Mouse (Mus musculus) C2C12 (cell line): ENCODE results near the gene Sf1. TPM values are rescaled to one million over a fixed set of nuclear protein-coding genes. Genes with fewer than 3 reads are reported as not detected.

Source experiments
- H3K27me3 ChIP-seq: one replicate; pipeline ENCODE4 v1.6.1; 2011; ENCODE audit not compliant: control insufficient read depth, insufficient read depth, insufficient read length
- H3K36me3 ChIP-seq: one replicate; pipeline ENCODE4 v1.6.1; 2011; ENCODE audit not compliant: control insufficient read depth, insufficient read depth
- H3K4me3 ChIP-seq: one replicate; pipeline ENCODE4 v1.5.1; 2011; ENCODE audit warnings: mild to moderate bottlenecking, control low read depth; ENCODE audit not compliant: poor library complexity, insufficient read depth, severe bottlenecking
- H3K79me2 ChIP-seq: one replicate; pipeline ENCODE4 v1.6.1; 2011; ENCODE audit not compliant: control insufficient read depth, insufficient read depth
- H3K79me3 ChIP-seq: one replicate; pipeline ENCODE4 v1.6.1; 2011; ENCODE audit warnings: low read depth, control low read depth
- H3ac ChIP-seq: one replicate; pipeline ENCODE3; 2011; ENCODE audit warnings: low read depth; ENCODE audit not compliant: control insufficient read depth, insufficient read length
- CEBPB ChIP-seq: IDR thresholded peaks from one replicate; pipeline ENCODE4 v1.6.1; 2011; ENCODE audit warnings: low read depth, mild to moderate bottlenecking, control low read depth, moderate library complexity
- CTCF ChIP-seq: IDR thresholded peaks from one replicate; pipeline ENCODE4 v1.5.1; 2011; ENCODE audit not compliant: control insufficient read depth, insufficient read depth, insufficient read length
- FOSL1 ChIP-seq: IDR thresholded peaks from one replicate; pipeline ENCODE4 v1.8.0; 2011; ENCODE audit warnings: mild to moderate bottlenecking, low read length; ENCODE audit not compliant: poor library complexity, insufficient read depth, severe bottlenecking
- MAX ChIP-seq: IDR thresholded peaks from one replicate; pipeline ENCODE4 v1.6.1; 2011; ENCODE audit warnings: mild to moderate bottlenecking, control low read depth
- MYOD1 ChIP-seq: IDR thresholded peaks from one replicate; pipeline ENCODE4 v1.6.1; 2011; ENCODE audit warnings: low read depth; ENCODE audit not compliant: control insufficient read depth, insufficient read length
- MYOG ChIP-seq: IDR thresholded peaks from one replicate; pipeline ENCODE4 v1.6.1; 2011; ENCODE audit not compliant: control insufficient read depth, insufficient read length; ENCODE audit errors: extremely low read depth
- USF1 ChIP-seq: IDR thresholded peaks from one replicate; pipeline ENCODE4 v1.6.1; 2011; ENCODE audit warnings: low read depth, mild to moderate bottlenecking, control low read depth, moderate library complexity
- polyA plus RNA-seq: library from polyadenylated mRNA; unstranded; fragments of >200 nt; fragmentation: generic; extraction: Trizol; gene quantifications from one replicate; pipeline ENCODE4 v1.2.1, GENCODE M21; 2012; ENCODE audit warnings: missing spikeins

Gene Sf1
- polyA plus RNA-seq, 1 experiment = 138 TPM

DNA sequence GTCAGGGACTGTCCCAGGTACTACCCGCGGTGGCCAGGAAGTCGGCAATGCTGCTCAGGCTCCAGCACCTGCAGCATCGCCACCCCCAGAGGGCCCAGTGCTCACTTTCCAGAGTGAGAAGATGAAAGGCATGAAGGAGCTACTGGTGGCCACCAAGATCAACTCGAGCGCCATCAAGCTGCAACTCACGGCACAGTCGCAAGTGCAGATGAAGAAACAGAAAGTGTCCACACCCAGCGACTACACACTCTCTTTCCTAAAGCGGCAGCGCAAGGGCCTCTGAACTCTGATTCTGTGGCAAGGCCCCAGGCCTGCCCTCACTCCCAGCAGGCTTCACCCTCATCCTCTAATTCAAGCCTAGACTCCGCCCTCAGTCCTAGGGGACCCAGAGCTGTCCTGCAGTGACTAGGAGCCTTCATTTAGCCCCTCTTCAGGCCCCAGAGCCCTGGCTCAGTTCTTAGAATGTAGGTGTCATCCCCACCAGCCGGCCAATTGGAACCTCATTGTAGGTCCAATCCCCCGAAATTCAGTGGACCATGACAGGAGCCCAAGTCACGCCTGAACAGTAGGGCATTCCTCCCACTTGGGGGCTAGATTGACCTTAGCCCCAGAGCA lies 23.5 kb upstream of the Sf1 start:
- Histone ChIP-seq H3K79me2 (peaks cover 26% of the 10 kb centered on the region), H3ac (no peak overlapping the region), H3K36me3 (peaks cover 36% of the 10 kb centered on the region), H3K79me3 (peaks cover 13% of the 10 kb centered on the region), H3K27me3 (no peaks in the 10 kb centered on the region), H3K4me3 (no peak overlapping the region)
- TF ChIP-seq CTCF (no peak), MAX (no peak), FOSL1 (no peak), MYOD1 (no peak), CEBPB (no peak), USF1 (no peak)

DNA sequence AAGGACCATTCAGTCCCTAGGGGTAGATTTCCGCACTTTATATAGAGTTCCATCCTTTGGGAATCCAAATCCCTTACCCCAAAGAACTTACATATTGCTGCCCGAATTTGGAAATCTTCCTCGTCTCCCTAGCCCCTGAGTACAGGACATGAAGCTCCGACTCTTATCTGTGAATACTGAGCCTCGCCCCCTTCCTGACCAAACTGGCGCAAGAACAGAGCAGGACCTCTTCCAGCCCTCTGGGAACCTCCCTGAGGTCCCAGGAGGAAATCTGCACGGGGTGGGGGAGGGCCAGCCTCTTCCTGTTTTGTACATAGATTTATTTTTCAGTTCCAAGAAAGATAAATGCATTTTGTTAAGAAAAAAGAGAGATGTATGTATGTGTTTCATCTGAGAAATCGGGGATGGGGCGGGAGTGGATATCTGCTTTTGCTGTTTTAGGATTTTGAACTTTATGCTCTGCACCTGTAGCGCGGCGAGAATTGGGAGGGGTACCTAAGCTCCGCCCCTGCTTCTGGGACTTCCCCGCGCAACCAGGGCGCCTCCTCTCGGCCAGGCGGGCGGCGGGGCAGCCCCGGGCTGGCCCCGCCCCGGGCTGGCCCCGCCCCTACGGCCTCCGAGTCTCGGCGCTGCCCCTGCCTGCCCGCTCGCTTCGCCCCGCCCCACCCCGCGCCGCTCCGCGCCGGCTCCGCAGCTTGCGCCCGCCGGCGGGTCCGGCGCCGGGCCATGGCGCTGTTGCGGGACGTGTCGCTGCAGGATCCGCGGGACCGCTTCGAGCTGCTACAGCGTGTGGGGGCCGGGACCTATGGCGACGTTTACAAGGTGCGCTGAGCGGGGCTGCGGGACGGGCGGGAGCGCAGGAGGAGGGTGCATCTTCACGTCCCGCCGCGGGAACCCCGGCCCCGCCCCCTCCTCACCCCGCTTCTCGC lies 22.7 kb upstream of the Sf1 start, which contains the start of gene Map4k2:
Gene Map4k2, plus strand, starts transcription at position 612 of the 929 bp plus-strand sequence.
- TF ChIP-seq CTCF (peak; percentile 25), MAX (no peak)
- H3K79me3 ChIP-seq = peaks cover 8% of the 10 kb centered on the region
- H3ac ChIP-seq = peak within 1 kb of the TSS; percentile 75
- H3K36me3 ChIP-seq = peaks cover 36% of the 10 kb centered on the region
- H3K27me3 ChIP-seq = no peaks in the 10 kb centered on the region
- peaks cover 18% of the 10 kb centered on the region for H3K79me2 ChIP-seq
- H3K4me3 ChIP-seq = peak within 1 kb of the TSS; percentile 34

DNA sequence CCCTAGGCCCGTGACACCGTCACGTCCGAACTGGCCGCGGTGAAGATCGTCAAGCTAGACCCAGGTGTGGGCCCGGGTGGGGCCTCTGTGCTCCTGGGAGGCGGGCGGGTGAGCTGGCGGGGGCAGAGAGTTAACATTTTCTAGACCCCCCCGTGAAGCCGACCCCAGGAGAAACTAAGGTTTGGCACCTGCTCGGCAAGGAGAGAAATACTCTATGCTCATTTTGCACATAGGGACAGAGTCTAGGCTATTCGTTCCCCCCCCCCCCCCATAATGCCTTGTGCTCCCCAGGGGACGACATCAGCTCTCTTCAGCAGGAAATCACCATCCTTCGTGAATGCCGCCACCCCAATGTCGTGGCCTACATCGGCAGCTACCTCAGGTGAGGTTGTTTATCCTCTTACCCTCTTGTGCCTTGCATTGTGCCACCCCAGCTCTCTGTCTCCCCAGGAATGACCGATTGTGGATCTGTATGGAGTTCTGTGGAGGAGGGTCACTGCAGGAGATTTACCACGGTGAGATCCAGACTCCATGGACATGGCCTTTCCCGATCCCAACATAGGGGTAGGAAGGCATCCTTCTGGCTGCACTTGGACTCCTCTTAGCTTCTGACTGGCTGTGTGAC lies 21.9 kb upstream of the Sf1 start:
- TF ChIP-seq MYOG (no peak), CEBPB (no peak), USF1 (no peak), CTCF (no peak), MYOD1 (no peak), MAX (no peak), FOSL1 (no peak)
- no peaks in the 10 kb centered on the region for H3K27me3 ChIP-seq
- H3K79me3 ChIP-seq = peaks cover under 1% of the 10 kb centered on the region
- peak overlapping the region; percentile 34 for H3K4me3 ChIP-seq
- H3K36me3 ChIP-seq = peaks cover 36% of the 10 kb centered on the region
- H3ac ChIP-seq = peak overlapping the region; percentile 75
- peaks cover 10% of the 10 kb centered on the region for H3K79me2 ChIP-seq

DNA sequence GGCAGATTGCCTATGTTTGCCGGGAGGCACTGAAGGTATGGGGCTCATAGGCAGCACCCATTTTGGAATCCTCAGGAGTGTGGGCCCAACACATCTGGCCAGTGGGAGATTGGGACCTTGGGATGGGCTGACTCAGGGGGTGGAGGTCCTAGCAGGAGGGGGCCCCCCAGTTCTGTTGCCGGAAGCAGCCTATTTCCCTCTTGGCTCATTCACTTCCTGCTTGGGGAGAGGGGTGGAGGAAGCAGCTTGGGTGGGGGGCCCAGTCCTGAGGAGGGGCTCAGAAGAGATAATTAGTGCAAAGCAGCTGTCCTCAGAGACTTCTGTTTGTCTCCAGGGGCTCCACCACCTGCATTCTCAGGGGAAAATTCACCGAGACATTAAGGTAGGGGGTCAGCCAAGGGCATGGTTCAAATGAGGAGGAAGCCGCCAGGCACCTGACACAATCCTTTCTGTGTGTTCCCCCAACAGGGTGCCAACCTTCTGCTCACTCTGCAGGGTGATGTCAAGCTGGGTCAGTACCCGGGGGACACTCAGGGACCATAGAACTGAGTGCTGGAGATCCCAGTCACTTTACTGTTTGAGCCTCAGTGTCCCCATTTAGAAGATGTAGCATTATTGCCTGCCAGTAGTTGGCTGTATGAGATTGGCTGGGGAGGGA lies 21.1 kb upstream of the Sf1 start:
- TF ChIP-seq MYOG (no peak), FOSL1 (no peak), CEBPB (no peak), MAX (no peak), CTCF (no peak), MYOD1 (no peak), USF1 (no peak)
- no peak overlapping the region for H3K4me3 ChIP-seq
- H3K79me3 ChIP-seq = no peaks in the 10 kb centered on the region
- peaks cover 29% of the 10 kb centered on the region for H3K36me3 ChIP-seq
- H3K79me2 ChIP-seq = peaks cover 2% of the 10 kb centered on the region
- H3ac ChIP-seq = no peak overlapping the region
- H3K27me3 ChIP-seq = no peaks in the 10 kb centered on the region

DNA sequence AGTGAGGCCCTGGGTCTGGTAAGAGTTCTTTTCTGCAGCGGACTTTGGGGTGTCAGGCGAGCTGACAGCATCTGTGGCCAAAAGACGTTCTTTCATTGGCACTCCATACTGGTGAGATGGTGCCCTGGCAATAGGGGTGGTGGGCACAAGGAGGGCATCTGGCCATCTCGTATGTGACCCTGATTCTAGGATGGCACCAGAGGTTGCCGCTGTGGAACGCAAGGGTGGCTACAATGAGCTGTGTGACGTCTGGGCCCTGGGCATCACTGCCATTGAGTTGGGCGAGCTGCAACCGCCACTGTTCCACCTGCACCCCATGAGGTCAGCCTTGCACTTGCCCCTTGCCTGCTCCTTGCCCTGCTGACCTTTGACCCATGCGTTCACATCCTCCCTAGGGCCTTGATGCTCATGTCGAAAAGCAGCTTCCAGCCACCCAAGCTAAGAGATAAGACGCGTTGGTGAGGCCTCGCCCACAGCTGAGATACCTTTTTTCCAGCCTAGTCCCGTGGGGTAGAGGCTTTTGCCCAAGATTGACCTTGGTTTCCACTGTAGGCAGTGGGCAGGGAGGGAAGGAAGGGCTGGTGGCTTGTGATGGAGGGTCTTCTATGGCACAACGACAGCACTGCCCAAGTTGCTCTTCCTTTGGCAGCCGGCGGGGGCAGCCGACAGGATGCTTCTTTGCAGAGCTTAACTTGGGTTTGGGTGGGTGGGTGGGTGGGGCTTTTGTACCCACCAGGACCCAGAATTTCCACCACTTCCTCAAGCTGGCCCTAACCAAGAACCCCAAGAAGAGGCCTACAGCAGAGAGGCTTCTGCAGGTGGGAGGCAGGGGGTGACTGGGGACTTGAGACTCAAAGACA lies 20.2 kb upstream of the Sf1 start:
- no peak for TF ChIP-seq MYOG
- no peak for TF ChIP-seq FOSL1
- no peak for TF ChIP-seq CEBPB
- no peak for TF ChIP-seq CTCF
- TF ChIP-seq MAX = no peak
- TF ChIP-seq MYOD1 = no peak
- no peak for TF ChIP-seq USF1
- Histone ChIP-seq H3ac (no peak overlapping the region), H3K27me3 (no peaks in the 10 kb centered on the region), H3K79me2 (no peaks in the 10 kb centered on the region), H3K36me3 (peaks cover 20% of the 10 kb centered on the region), H3K4me3 (no peak overlapping the region), H3K79me3 (no peaks in the 10 kb centered on the region)
